Mouse (Mus musculus) brain, adult 10 weeks (tissue): ENCODE data around the gene Crybb1. TPM values are rescaled to one million over a fixed set of nuclear protein-coding genes. Genes with fewer than 3 reads are reported as not detected.

Experiments used
- polyA plus RNA-seq: library from polyadenylated mRNA; stranded (reverse); fragments of 350-450 nt; fragmentation: Illumina TruSeq; extraction: RNeasy Lipid Tissue Mini Kit (QIAGEN cat#74804); gene quantifications from one replicate; pipeline ENCODE4 v1.2.3, GENCODE M21; 2015; ENCODE audit warnings: low read depth, low replicate concordance

Crybb1 gene
- polyA plus RNA-seq, result 10.2 TPM

GRCm38 (mm10) chr5:112255426-112255825 is at the start of gene Crybb1:
TSS of gene Crybb1 (plus strand) at chr5:112255815.

GRCm38 (mm10) chr5:112252400-112252799 is 3.2 kb upstream of the Crybb1 start, which contains the start of gene Cryba4:
TSS of gene Cryba4 (minus strand) at chr5:112252518.

GRCm38 (mm10) chr5:112276267-112276873 is 20.8 kb downstream of the Crybb1 start, which contains the start of gene Tpst2:
TSS of gene Tpst2 (plus strand) at chr5:112276691.

Other genes starting within 250 kb of the Crybb1 start
- gene Cryba4, start 3.3 kb upstream of the Crybb1 start, polyA plus RNA-seq, result 2.8 TPM
- gene Tpst2, start 20.9 kb downstream of the Crybb1 start, polyA plus RNA-seq, result 34.6 TPM
- gene Tfip11, start 70.5 kb downstream of the Crybb1 start, polyA plus RNA-seq, result 29.9 TPM
- 37.9 TPM for gene Srrd, start 87.2 kb downstream of the Crybb1 start, polyA plus RNA-seq
- 22.1 TPM for gene Hps4, start 87.3 kb downstream of the Crybb1 start, polyA plus RNA-seq
- 0.19 TPM for gene Gm6583, start 100.2 kb downstream of the Crybb1 start, polyA plus RNA-seq
- gene Asphd2, start 139.1 kb downstream of the Crybb1 start, polyA plus RNA-seq, result 105 TPM
- gene Gm6588, start 193.6 kb downstream of the Crybb1 start, polyA plus RNA-seq, result not detected